Mouse (Mus musculus) MEL (cell line): ENCODE measurements around the gene Sipa1l1. TPM values are rescaled to one million over a fixed set of nuclear protein-coding genes. Genes with fewer than 3 reads are reported as not detected.
A peak's percentile ranks its signal among the peaks of the same experiment; 100 is the strongest.

Experiments
- DNase-seq: peaks from one replicate; pipeline ENCODE4 v3.0.0; 2011; ENCODE audit warnings: low read depth, low spot score
- H3K27ac ChIP-seq: 2 replicates; pipeline ENCODE4 v1.5.1; 2012; ENCODE audit warnings: low read depth, mild to moderate bottlenecking, control low read depth, low read length, moderate library complexity; ENCODE audit not compliant: control insufficient read depth
- H3K27me3 ChIP-seq, 2 experiments: fragments of 150-350 bp in 1 of 2; sonication (generic) in 1 of 2; 2 replicates each; pipeline ENCODE4 v1.6.1; 2012; ENCODE audit warnings: low read length in 2 of 2, mild to moderate bottlenecking in 2 of 2, improper control_type of control experiment in 1 of 2, moderate library complexity in 1 of 2; ENCODE audit not compliant: insufficient read depth in 2 of 2, control insufficient read depth in 1 of 2
- H3K36me3 ChIP-seq, 2 experiments: 2 replicates each; pipeline ENCODE4 v1.6.1; 2012 to 2014; ENCODE audit warnings: low read length in 2 of 2, improper control_type of control experiment in 1 of 2, inconsistent platforms in 1 of 2, mild to moderate bottlenecking in 1 of 2; ENCODE audit not compliant: insufficient read depth in 2 of 2, control insufficient read depth in 1 of 2
- H3K4me1 ChIP-seq, 2 experiments: fragments of 150-350 bp in 1 of 2; sonication (generic) in 1 of 2; 2 replicates each; pipeline ENCODE4 v1.6.1; 2012; ENCODE audit warnings: low read length in 2 of 2, improper control_type of control experiment in 1 of 2, mild to moderate bottlenecking in 1 of 2; ENCODE audit not compliant: insufficient read depth in 2 of 2, control insufficient read depth in 1 of 2
- H3K4me3 ChIP-seq, 2 experiments: fragments of 150-350 bp in 1 of 2; sonication (generic) in 1 of 2; 2 replicates each; pipeline ENCODE4 v1.5.1; 2012; ENCODE audit warnings: low read depth in 2 of 2, low read length in 2 of 2, mild to moderate bottlenecking in 2 of 2, moderate library complexity in 2 of 2, control low read depth in 1 of 2, improper control_type of control experiment in 1 of 2; ENCODE audit not compliant: control insufficient read depth in 1 of 2, insufficient read depth in 1 of 2
- H3K79me2 ChIP-seq: 2 replicates; pipeline ENCODE4 v1.6.1; 2012; ENCODE audit warnings: mild to moderate bottlenecking, low read length, moderate library complexity; ENCODE audit not compliant: control insufficient read depth, poor library complexity, insufficient read depth
- H3K9ac ChIP-seq: 2 replicates; pipeline ENCODE4 v1.6.1; 2012; ENCODE audit warnings: low read depth, mild to moderate bottlenecking, control low read depth, low read length, moderate library complexity; ENCODE audit not compliant: control insufficient read depth, poor library complexity, severe bottlenecking
- H3K9me3 ChIP-seq: fragments of 150-350 bp; sonication (generic); replicated peaks from 2 replicates; pipeline ENCODE4 v1.6.1; 2012; ENCODE audit warnings: mild to moderate bottlenecking, low read length, improper control_type of control experiment, moderate library complexity; ENCODE audit not compliant: insufficient read depth
- ELF1 ChIP-seq: IDR thresholded peaks from 2 replicates; pipeline ENCODE4 v1.6.1; 2014; ENCODE audit warnings: low read depth, mild to moderate bottlenecking, inconsistent platforms, low read length, improper control_type of control experiment, moderate library complexity
- EP300 ChIP-seq, 2 experiments: IDR thresholded peaks; 2 replicates each; pipeline ENCODE4 v1.6.1; 2011; ENCODE audit warnings: improper control_type of control experiment in 2 of 2, low read length in 2 of 2, low read depth in 1 of 2, mild to moderate bottlenecking in 1 of 2
- GABPA ChIP-seq: IDR thresholded peaks from 2 replicates; pipeline ENCODE4 v1.6.1; 2012; ENCODE audit warnings: low read depth, mild to moderate bottlenecking, inconsistent platforms, low read length, improper control_type of control experiment, moderate library complexity
- JUND ChIP-seq: IDR thresholded peaks from 2 replicates; pipeline ENCODE4 v1.6.1; 2011; ENCODE audit warnings: low read depth, mild to moderate bottlenecking, improper control_type of control experiment, low read length
- MAFK ChIP-seq: IDR thresholded peaks from 2 replicates; pipeline ENCODE4 v1.6.1; 2011; ENCODE audit warnings: low read depth, mild to moderate bottlenecking, low read length, improper control_type of control experiment, borderline replicate concordance
- MEF2A ChIP-seq: IDR thresholded peaks from 2 replicates; pipeline ENCODE4 v1.6.1; 2014; ENCODE audit warnings: low read depth, mild to moderate bottlenecking, inconsistent platforms, low read length, improper control_type of control experiment; ENCODE audit not compliant: poor library complexity, insufficient replicate concordance, severe bottlenecking; ENCODE audit errors: extremely low read depth
- MYC ChIP-seq: IDR thresholded peaks from 2 replicates; pipeline ENCODE4 v1.6.1; 2011; ENCODE audit warnings: low read depth, mild to moderate bottlenecking, low read length, improper control_type of control experiment, moderate library complexity
- NRF1 ChIP-seq: IDR thresholded peaks from 2 replicates; pipeline ENCODE4 v1.6.1; 2014; ENCODE audit warnings: low read depth, mild to moderate bottlenecking, inconsistent platforms, low read length, improper control_type of control experiment, moderate library complexity; ENCODE audit not compliant: poor library complexity, insufficient read depth, severe bottlenecking
- POLR2AphosphoS2 ChIP-seq: IDR thresholded peaks from 2 replicates; pipeline ENCODE4 v1.6.1; 2011; ENCODE audit warnings: low read length, improper control_type of control experiment
- POLR2AphosphoS5 ChIP-seq: IDR thresholded peaks from 2 replicates; pipeline ENCODE4 v1.6.1; 2012; ENCODE audit warnings: low read depth, borderline replicate concordance, mild to moderate bottlenecking, inconsistent platforms, low read length, moderate library complexity, mixed read lengths
- RAD21 ChIP-seq: IDR thresholded peaks from 2 replicates; pipeline ENCODE4 v1.6.1; 2011; ENCODE audit warnings: mild to moderate bottlenecking, low read depth, low read length, improper control_type of control experiment
- RCOR1 ChIP-seq: IDR thresholded peaks from 2 replicates; pipeline ENCODE4 v1.6.1; 2012; ENCODE audit warnings: low read depth, mild to moderate bottlenecking, inconsistent platforms, low read length, improper control_type of control experiment
- SMC3 ChIP-seq: IDR thresholded peaks from 2 replicates; pipeline ENCODE4 v1.6.1; 2011; ENCODE audit warnings: low read depth, low read length, improper control_type of control experiment
- TAL1 ChIP-seq: IDR thresholded peaks from 2 replicates; pipeline ENCODE4 v1.6.1; 2012; ENCODE audit warnings: mild to moderate bottlenecking, inconsistent platforms, low read length, moderate library complexity, mixed read lengths
- UBTF ChIP-seq: IDR thresholded peaks from 2 replicates; pipeline ENCODE4 v1.6.1; 2012; ENCODE audit warnings: low read depth, mild to moderate bottlenecking, inconsistent platforms, low read length, improper control_type of control experiment, moderate library complexity, borderline replicate concordance; ENCODE audit not compliant: insufficient read depth
- USF1 ChIP-seq: IDR thresholded peaks from 2 replicates; pipeline ENCODE4 v1.6.1; 2014; ENCODE audit warnings: low read depth, mild to moderate bottlenecking, inconsistent platforms, low read length, improper control_type of control experiment, moderate library complexity
- ZC3H11A ChIP-seq: IDR thresholded peaks from 2 replicates; pipeline ENCODE4 v1.6.1; 2012; ENCODE audit warnings: low read depth, mild to moderate bottlenecking, inconsistent platforms, low read length, improper control_type of control experiment
- ZKSCAN1 ChIP-seq: IDR thresholded peaks from 2 replicates; pipeline ENCODE4 v1.6.1; 2012; ENCODE audit warnings: low read depth, mild to moderate bottlenecking, inconsistent platforms, low read length, improper control_type of control experiment, moderate library complexity
- ZMIZ1 ChIP-seq: IDR thresholded peaks from 2 replicates; pipeline ENCODE4 v1.6.1; 2012; ENCODE audit warnings: low read depth, mild to moderate bottlenecking, inconsistent platforms, low read length, improper control_type of control experiment, moderate library complexity
- ZNF384 ChIP-seq: IDR thresholded peaks from 2 replicates; pipeline ENCODE4 v1.6.1; 2012; ENCODE audit warnings: low read depth, mild to moderate bottlenecking, inconsistent platforms, low read length, improper control_type of control experiment
- polyA plus RNA-seq, 2 experiments: library from polyadenylated mRNA; stranded (reverse) in 1 of 2; unstranded in 1 of 2; fragments of >175 nt in 1 of 2; fragments of >200 nt in 1 of 2; gene quantifications; 2 replicates each; pipeline versions ENCODE4 v1.2.1 to v1.2.4; 2012; ENCODE audit warnings: low replicate concordance in 2 of 2, low read depth in 1 of 2; ENCODE audit not compliant: insufficient read length in 2 of 2, insufficient read depth in 1 of 2, missing spikeins in 1 of 2
- total RNA-seq: library from RNA; depleted of rRNA; stranded (reverse); fragments of 300-350 nt; gene quantifications from 2 replicates; pipeline ENCODE4 v1.2.3, GENCODE M21; 2012

The Sipa1l1 gene
- total and polyA plus RNA-seq, 3 experiments = 18.1 to 42.7 (median 19.3) TPM

GRCm38 (mm10) chr12:82234463-82235223, 65.5 kb downstream of the Sipa1l1 start:
- Histone ChIP-seq H3K9ac (no peak overlapping the region), H3K36me3 (peaks cover 4 to 42% of the 10 kb centered on the region in 2 experiments), H3K27me3 (no peaks in the 10 kb centered on the region), H3K4me3 (no peak overlapping the region), H3K4me1 (peaks cover 33 to 35% of the 10 kb centered on the region in 2 experiments), H3K27ac (no peak overlapping the region), H3K9me3 (no peaks in the 10 kb centered on the region), H3K79me2 (peaks cover 22% of the 10 kb centered on the region)
- no peak for DNase-seq
- TF ChIP-seq MYC = no peak
- no peak for TF ChIP-seq SMC3
- TF ChIP-seq ZMIZ1 = no peak
- no peak for TF ChIP-seq ZKSCAN1
- no peak for TF ChIP-seq RAD21
- TF ChIP-seq JUND = no peak
- TF ChIP-seq MAFK = no peak
- no peak for TF ChIP-seq ELF1
- TF ChIP-seq NRF1 = no peak
- no peak for TF ChIP-seq ZNF384
- no peak for TF ChIP-seq MEF2A
- no peak for TF ChIP-seq UBTF
- TF ChIP-seq USF1 = no peak
- TF ChIP-seq ZC3H11A = no peak
- TF ChIP-seq POLR2AphosphoS2 = no peak
- no peak for TF ChIP-seq GABPA
- TF ChIP-seq EP300 (IDR thresholded peaks at IDR 0.05; ENCODE audit: low read depth in 1 of 2, low read length in 2 of 2) = no peak

- Histone ChIP-seq H3K27me3 (no peaks in the 10 kb centered on the region), H3K36me3 (peaks cover 4 to 18% of the 10 kb centered on the region in 2 experiments)
- TF ChIP-seq TAL1 = peak; percentile 51
- TF ChIP-seq POLR2AphosphoS5 = no peak
- TF ChIP-seq RCOR1 = no peak
- TF ChIP-seq, all 39 proteins: peak for 1
- H3K9ac ChIP-seq = no peak overlapping the region
- no peak for DNase-seq
- H3K4me3 ChIP-seq = no peak overlapping the region
- H3K27ac ChIP-seq = no peak overlapping the region
- H3K4me1 ChIP-seq = peaks cover 12 to 14% of the 10 kb centered on the region in 2 experiments
- H3K79me2 ChIP-seq = peaks cover 4% of the 10 kb centered on the region
- H3K9me3 ChIP-seq = no peaks in the 10 kb centered on the region
Observed at GRCm38 (mm10) chr12:82237095-82237494, 68.0 kb downstream of the Sipa1l1 start.
